Mouse (Mus musculus) left cerebral cortex, adult 11 months (tissue): ENCODE measurements around the gene Adgrf2.

ENCODE experiments used
- DNase-seq: peaks from one replicate; pipeline ENCODE4 v3.0.0; 2022; ENCODE audit warnings: low spot score

The Adgrf2 gene

GRCm38 (mm10) chr17:42741801-42742217, at the start of gene Adgrf2:
Gene Adgrf2 (minus strand): TSS chr17:42742179.
- DNase-seq: no peak

DNA sequence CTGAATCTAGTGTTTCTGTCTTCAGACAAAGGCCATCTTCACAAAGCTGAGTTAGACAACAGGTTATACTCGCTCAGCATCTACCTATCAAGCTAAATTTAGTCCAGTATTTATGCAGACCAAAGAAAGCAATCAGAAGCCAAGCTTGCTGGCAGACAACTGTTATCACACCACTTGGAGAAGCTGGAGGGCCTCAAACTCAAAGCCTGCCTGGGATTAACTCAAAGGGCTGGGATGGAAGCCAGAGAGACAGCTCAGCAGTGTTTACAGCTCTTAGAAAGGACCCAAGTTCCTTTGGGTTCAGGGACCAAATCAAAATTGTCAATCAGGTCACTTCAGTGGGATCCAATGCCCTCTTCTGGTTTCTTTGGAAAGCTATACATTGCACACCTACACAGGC, 48.8 kb upstream of the Adgrf2 start:
- DNase-seq: no peak

DNA sequence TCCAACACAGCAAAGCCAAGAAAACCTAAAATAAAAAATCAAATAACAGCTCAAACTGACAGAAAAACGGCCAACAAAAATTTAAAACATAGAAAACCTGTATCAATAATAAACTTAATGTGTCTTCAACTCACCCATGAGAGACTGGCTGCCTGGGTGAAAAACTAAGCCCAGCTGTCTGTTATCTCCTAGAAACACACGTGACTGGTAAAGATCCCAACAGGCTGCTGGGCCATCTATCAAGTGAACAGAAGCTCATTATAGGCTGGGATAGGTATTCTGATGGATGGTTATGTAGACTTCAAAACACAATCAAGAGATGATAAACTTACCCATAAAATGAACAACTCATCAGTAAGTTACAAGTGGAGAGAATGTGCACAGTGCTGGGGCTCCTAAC, 47.7 kb upstream of the Adgrf2 start:
- DNase-seq: no peak

- no peak for DNase-seq
Measured at GRCm38 (mm10) chr17:42788686-42789453, 46.9 kb upstream of the Adgrf2 start.

- DNase-seq: peak; percentile 59
Measured at GRCm38 (mm10) chr17:42782156-42782757, 40.3 kb upstream of the Adgrf2 start.

DNA sequence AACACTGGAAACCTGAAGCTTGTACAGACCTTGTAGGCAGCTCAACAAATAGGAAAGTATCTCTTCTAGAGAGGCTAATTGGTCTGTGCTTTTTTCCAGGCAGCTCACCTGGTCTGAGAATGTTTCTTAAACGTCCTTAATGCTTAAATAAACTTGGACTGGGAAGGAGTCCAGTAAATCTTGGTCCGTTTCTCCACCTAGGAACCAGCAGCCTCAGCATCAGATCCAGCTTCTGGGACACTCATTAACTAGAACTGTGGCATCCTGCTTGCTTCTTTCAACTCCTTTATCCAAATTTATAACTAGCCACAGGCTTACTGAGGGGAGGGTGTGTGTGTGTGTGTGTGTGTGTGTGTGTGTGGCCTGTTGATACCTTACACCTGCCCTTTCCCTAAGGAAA, 11.8 kb upstream of the Adgrf2 start:
- no peak for DNase-seq

DNA sequence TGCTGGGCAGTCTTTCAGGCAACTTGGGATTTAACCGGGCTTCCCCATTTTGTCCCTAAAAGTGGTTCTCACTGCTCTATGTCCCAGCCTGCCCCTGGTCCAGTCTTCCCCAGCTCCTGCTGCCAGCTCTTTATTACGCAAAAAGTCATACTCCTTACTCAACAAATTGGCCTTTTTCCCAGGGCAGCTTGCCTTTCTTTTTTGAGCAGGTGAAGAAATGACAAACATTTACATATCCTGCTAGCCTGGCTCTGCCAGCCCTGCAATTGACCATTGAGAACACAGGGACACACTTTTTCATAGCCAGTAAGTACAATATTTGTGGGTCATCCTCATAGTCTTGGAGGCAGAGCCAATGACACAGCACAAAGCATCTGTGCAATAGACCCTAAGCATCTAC, 10.2 kb upstream of the Adgrf2 start:
- no peak for DNase-seq

DNA sequence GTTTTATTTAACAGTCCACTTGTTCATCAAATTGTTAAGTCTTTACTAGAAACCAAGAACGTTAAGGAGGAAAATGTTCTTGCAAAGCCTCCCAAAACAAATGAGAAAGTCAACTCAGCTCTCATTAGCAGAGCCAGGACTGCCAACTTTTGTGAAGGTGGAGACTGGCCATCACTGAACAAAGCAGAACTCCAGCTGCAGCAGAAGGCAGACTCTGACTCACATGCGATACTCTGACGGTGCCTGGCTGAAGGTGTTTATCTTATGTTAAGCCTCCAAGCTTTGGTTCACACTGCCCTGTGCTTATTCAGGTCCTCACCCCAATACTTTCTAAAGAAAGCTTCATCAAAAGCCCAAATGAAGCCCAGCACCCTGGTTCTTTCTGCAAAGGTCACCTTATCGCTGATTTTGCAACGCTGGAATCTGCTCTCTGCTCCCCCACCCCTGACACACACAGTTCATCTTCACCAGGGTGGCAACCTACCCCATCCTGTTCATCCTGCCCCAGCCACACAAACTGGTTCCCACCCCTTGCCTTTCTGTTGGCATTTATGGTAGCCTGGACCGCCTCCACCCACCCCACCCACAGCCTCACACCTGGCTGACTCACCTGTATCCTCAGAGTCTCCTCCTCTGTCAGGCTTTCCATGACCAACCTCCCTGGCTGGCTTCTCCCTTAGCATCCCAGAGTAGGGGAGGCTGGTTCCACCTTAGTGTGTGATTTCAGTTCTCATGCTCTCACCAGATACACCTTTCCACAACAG, 3.9 kb upstream of the Adgrf2 start:
- no peak for DNase-seq

DNA sequence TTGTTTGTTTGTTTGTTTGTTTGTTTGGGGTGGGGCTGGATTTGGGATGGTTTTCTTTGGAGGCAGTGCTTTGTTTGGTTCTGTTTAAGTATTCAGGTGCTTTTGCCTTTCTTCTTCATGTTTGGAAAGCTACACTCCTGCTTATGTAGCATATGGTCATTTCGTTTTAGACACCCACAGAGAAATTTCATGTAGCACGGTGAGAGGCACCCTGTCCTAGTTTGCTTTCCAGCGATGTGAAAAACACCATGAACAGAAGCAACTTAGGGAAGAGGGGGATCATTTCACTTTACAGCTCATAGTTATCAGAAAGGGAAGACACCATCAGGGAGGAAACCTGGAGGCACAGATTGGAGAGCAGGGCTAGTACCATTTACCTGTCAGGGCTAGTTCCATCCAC, 844 bp upstream of the Adgrf2 start:
- DNase-seq: no peak

- DNase-seq: no peak
Measured at GRCm38 (mm10) chr17:42738794-42739193, 3.2 kb downstream of the Adgrf2 start.

- no peak for DNase-seq
Measured at GRCm38 (mm10) chr17:42717161-42717560, 24.8 kb downstream of the Adgrf2 start.

DNA sequence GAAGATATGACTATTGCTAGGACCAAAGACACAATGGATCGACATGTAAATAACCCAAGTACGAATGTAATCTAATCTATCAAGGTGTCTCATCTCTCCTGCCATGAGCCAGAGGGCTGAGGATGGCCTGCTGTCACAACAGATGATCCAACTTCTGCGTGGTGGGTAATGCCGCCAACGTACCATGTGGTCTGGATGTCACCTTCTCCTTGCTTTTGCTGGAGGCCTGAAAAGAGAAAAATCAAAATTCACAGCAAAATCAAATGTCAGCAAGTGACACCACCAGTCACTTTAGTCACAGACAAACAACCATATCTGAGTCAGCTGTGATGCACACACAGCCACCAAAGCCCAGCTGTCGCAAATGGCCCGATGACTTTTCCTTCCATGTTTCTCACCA, 27.0 kb downstream of the Adgrf2 start:
- DNase-seq: no peak

- peak; percentile 15 for DNase-seq
Measured at GRCm38 (mm10) chr17:42710717-42711116, 31.3 kb downstream of the Adgrf2 start.

DNA sequence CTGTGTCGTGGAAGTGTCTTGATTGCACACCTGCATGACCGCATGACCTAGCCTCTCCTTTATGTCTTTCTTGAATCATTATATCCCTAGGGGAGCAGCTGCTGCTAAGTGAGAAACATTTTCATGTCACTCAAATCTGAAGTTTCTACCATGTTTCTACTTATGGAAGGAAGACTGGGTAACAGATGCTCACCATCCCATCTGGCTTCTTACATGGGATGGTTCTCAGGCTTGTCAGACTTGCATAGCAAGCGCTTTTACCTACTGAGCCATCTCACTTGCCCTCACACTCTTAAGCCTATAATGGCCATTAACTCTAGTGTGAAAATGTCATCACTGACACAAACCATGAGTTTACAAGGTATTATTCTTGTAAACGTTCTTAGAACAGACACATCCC, 36.4 kb downstream of the Adgrf2 start:
- no peak for DNase-seq

GRCm38 (mm10) chr17:42702198-42702597, 39.8 kb downstream of the Adgrf2 start:
- no peak for DNase-seq

DNA sequence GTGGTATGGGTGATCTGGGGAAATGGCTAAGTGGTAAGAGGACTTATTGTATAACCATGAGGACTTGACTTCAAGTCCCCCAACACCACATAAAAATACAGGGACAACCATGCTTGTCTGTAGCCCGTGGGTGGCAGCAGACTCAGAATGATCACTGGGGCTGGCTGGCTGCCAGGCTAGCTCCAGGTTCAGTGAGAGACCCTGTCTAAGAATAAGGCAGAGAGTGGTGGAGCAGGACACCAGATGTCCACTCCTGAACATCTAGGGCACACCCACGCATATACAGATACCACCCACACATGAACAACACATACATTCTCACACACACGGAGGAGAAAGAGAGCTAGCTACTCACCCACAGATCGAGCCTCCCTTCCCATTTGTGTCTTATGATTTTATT, 47.2 kb downstream of the Adgrf2 start:
- no peak for DNase-seq

DNA sequence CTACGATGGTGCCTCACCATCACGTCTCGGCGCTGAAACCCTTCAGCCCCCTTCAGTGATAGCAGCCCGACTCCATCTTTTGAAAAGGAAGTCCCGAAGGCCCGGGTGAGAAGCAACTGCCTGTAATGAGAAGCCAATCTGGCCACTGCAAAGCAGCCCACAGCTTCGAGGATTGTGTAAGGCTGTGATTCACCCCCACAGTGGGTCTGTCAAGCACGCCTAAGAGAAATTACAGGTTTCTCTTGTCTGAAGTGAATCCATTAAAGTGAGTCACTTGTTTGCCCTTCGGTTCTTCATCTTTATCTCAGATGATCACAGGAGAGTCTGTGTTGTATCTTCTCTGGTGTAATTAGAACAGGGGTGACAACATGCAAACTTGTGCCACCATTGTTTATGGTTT, 49.8 kb downstream of the Adgrf2 start, which contains the start of gene Adgrf4:
Adgrf4 (minus strand) TSS at position 149 of the 400 bp plus-strand sequence.
- no peak for DNase-seq

- no peak for DNase-seq
Measured at GRCm38 (mm10) chr17:42690531-42690930, 51.4 kb downstream of the Adgrf2 start.
